Mouse (Mus musculus): ENCODE measurements around the gene Tenm2.

GRCm38 (mm10) chr11:36106639-36107038, 1129.1 kb downstream of the Tenm2 start:
- TF ChIP-seq POLR2A (IDR thresholded peaks at IDR 0.05; ENCODE audit: low read depth, low read length) (no peak), CTCF (conservative IDR thresholded peaks at IDR 0.05; ENCODE audit: insufficient read depth, insufficient read length, low read depth, low read length) (no peak)

Data from kidney, adult 2 months (tissue).